Mouse (Mus musculus) forebrain, postnatal 0 days (tissue): Measurements from ENCODE around the gene Rexo2. TPM values are rescaled to one million over a fixed set of nuclear protein-coding genes. Genes with fewer than 3 reads are reported as not detected.

ENCODE experiments used
- ATAC-seq: fragments of 200-750 bp; cut with Nextera tagmentation; 2 replicates; pipeline ENCODE4 v1.8.0; 2017; ENCODE audit warnings: mild to moderate bottlenecking, moderate library complexity
- DNase-seq: peaks from one replicate; pipeline ENCODE4 v3.0.0-alpha.2; 2015
- H3K27ac ChIP-seq: fragments of 300-500 bp; sonication (generic); 2 replicates; pipeline ENCODE4 v1.5.1; 2014; ENCODE audit warnings: low read depth, mild to moderate bottlenecking, antibody characterized with exemption, low read length, moderate library complexity, mixed read lengths
- H3K27me3 ChIP-seq: fragments of 300-500 bp; sonication (generic); 2 replicates; pipeline ENCODE4 v1.6.1; 2014; ENCODE audit warnings: mild to moderate bottlenecking, low read length, mixed read lengths; ENCODE audit not compliant: insufficient read depth
- H3K36me3 ChIP-seq: fragments of 300-500 bp; sonication (generic); 2 replicates; pipeline ENCODE4 v1.6.1; 2014; ENCODE audit warnings: mild to moderate bottlenecking, moderate library complexity; ENCODE audit not compliant: insufficient read depth
- H3K4me1 ChIP-seq: fragments of 300-500 bp; sonication (generic); 2 replicates; pipeline ENCODE4 v1.6.1; 2014; ENCODE audit warnings: antibody characterized with exemption; ENCODE audit not compliant: insufficient read depth
- H3K4me2 ChIP-seq: fragments of 300-500 bp; sonication (generic); 2 replicates; pipeline ENCODE4 v1.6.1; 2014; ENCODE audit warnings: low read depth, mild to moderate bottlenecking, moderate library complexity
- H3K4me3 ChIP-seq: fragments of 300-500 bp; sonication (generic); 2 replicates; pipeline ENCODE4 v1.5.1; 2014; ENCODE audit warnings: low read depth, low read length, mixed read lengths
- H3K9ac ChIP-seq: fragments of 300-500 bp; sonication (generic); 2 replicates; pipeline ENCODE4 v1.6.1; 2014; ENCODE audit warnings: mild to moderate bottlenecking
- H3K9me3 ChIP-seq: fragments of 300-500 bp; sonication (generic); 2 replicates; pipeline ENCODE4 v1.6.1; 2016; ENCODE audit warnings: low read length
- CTCF ChIP-seq: sonication (generic); IDR thresholded peaks from 2 replicates; pipeline ENCODE4 v1.5.1; 2016; ENCODE audit warnings: antibody characterized with exemption, control low read depth, low read depth
- WGBS: fragments of 180-500 bp; shearing (Covaris S2); extraction: QIAGEN DNeasy Blood & Tissue Kit; methylation state at CpG from one replicate; pipeline ENCODE4 v1.1.7; 2014; 5-methylcytosine and 5-hydroxymethylcytosine counted together
- polyA plus RNA-seq: library from polyadenylated mRNA; unstranded; fragments of >200 nt; fragmentation: Nextera tagmentation; extraction: Ambion mirVana; gene quantifications from 2 replicates; pipeline ENCODE4 v1.2.1, GENCODE M21; 2015
- total RNA-seq: library from RNA; depleted of rRNA; stranded (reverse); fragments of >200 nt; gene quantifications from 2 replicates; pipeline ENCODE4 v1.2.3, GENCODE M21; 2014

Rexo2 gene
- total and polyA plus RNA-seq, 2 experiments from 2014 or later, result 61.2 to 109 TPM

GRCm38 (mm10) chr9:48481214-48482134, 1.1 kb upstream of the Rexo2 start:
- no peak for TF ChIP-seq CTCF
- DNase-seq (no peak), ATAC-seq (no peak)
- H3K4me3 ChIP-seq, result peak overlapping the region; percentile 70
- H3K36me3 ChIP-seq, result peaks cover 1% of the 10 kb centered on the region; the same call in 1 of the 2 replicates
- no peak overlapping the region for H3K27ac ChIP-seq
- H3K9ac ChIP-seq, result no peak overlapping the region
- no peaks in the 10 kb centered on the region for H3K27me3 ChIP-seq
- no peaks in the 10 kb centered on the region; the same call in 1 of the 2 replicates for H3K4me1 ChIP-seq
- 28% methylated on average over 20 of the region's 20 CpGs for whole genome bisulfite sequencing
- no peaks in the 10 kb centered on the region for H3K9me3 ChIP-seq
- peak overlapping the region; percentile 96 for H3K4me2 ChIP-seq

GRCm38 (mm10) chr9:48479838-48480410, 499 bp downstream of the Rexo2 start:
- peak overlapping the region; percentile 62 for H3K9ac ChIP-seq
- no peaks in the 10 kb centered on the region; the same call in 1 of the 2 replicates for H3K4me1 ChIP-seq
- TF ChIP-seq CTCF, result no peak
- no peaks in the 10 kb centered on the region for H3K9me3 ChIP-seq
- ATAC-seq, result peak; percentile 26
- H3K36me3 ChIP-seq, result peaks cover 8% of the 10 kb centered on the region; the same call in 1 of the 2 replicates
- no peak overlapping the region for H3K27ac ChIP-seq
- 6% methylated on average over 25 of the region's 25 CpGs for WGBS
- no peak for DNase-seq
- no peaks in the 10 kb centered on the region for H3K27me3 ChIP-seq
- peak overlapping the region; percentile 96 for H3K4me2 ChIP-seq
- peak overlapping the region; percentile 70 for H3K4me3 ChIP-seq

- H3K9ac ChIP-seq, result no peak overlapping the region
- WGBS, result 96% methylated on average over 4 of the region's 4 CpGs
Observed at GRCm38 (mm10) chr9:48478808-48479207, 1.6 kb downstream of the Rexo2 start.

GRCm38 (mm10) chr9:48476236-48477165, 3.9 kb downstream of the Rexo2 start:
- ATAC-seq (no peak), DNase-seq (no peak)
- Histone ChIP-seq H3K9me3 (no peaks in the 10 kb centered on the region), H3K36me3 (peaks cover 9% of the 10 kb centered on the region; the same call in 1 of the 2 replicates), H3K4me2 (no peak overlapping the region), H3K4me3 (no peak overlapping the region), H3K27ac (no peak overlapping the region), H3K9ac (no peak overlapping the region), H3K4me1 (no peaks in the 10 kb centered on the region; the same call in 1 of the 2 replicates), H3K27me3 (no peaks in the 10 kb centered on the region)
- no peak for TF ChIP-seq CTCF
- WGBS, result 92% methylated on average over 10 of the region's 10 CpGs

More at GRCm38 (mm10) chr9:48478808-48479207, 1.6 kb downstream of the Rexo2 start:
- no peak overlapping the region for H3K4me3 ChIP-seq
- no peak overlapping the region for H3K4me2 ChIP-seq
- H3K36me3 ChIP-seq, result peaks cover 9% of the 10 kb centered on the region; the same call in 1 of the 2 replicates
- DNase-seq (no peak), ATAC-seq (no peak)
- H3K4me1 ChIP-seq, result no peaks in the 10 kb centered on the region; the same call in 1 of the 2 replicates
- no peak for TF ChIP-seq CTCF
- no peaks in the 10 kb centered on the region for H3K27me3 ChIP-seq
- H3K27ac ChIP-seq, result no peak overlapping the region
- no peaks in the 10 kb centered on the region for H3K9me3 ChIP-seq

GRCm38 (mm10) chr9:48474367-48474766, 6.1 kb downstream of the Rexo2 start:
- Histone ChIP-seq H3K4me3 (no peak overlapping the region), H3K27ac (no peak overlapping the region), H3K4me1 (no peaks in the 10 kb centered on the region), H3K27me3 (no peaks in the 10 kb centered on the region), H3K9ac (no peak overlapping the region), H3K9me3 (no peaks in the 10 kb centered on the region), H3K36me3 (peaks cover 9% of the 10 kb centered on the region; the same call in 1 of the 2 replicates), H3K4me2 (no peak overlapping the region)
- no peak for TF ChIP-seq CTCF
- ATAC-seq, result no peak
- WGBS, result 95% methylated on average over 9 of the region's 9 CpGs
- no peak for DNase-seq

- no peak overlapping the region for H3K27ac ChIP-seq
- H3K27me3 ChIP-seq, result no peaks in the 10 kb centered on the region
- no peak overlapping the region for H3K9ac ChIP-seq
- DNase-seq (no peak), ATAC-seq (no peak)
- TF ChIP-seq CTCF, result no peak
- no peaks in the 10 kb centered on the region for H3K4me1 ChIP-seq
- WGBS, result 92% methylated on average over 12 of the region's 12 CpGs
- H3K4me2 ChIP-seq, result no peak overlapping the region
- H3K36me3 ChIP-seq, result peaks cover 11% of the 10 kb centered on the region; the same call in 1 of the 2 replicates
- H3K4me3 ChIP-seq, result no peak overlapping the region
- H3K9me3 ChIP-seq, result no peaks in the 10 kb centered on the region
Observed at GRCm38 (mm10) chr9:48473131-48473530, 7.3 kb downstream of the Rexo2 start.
